1 mouse cellular context compared by ENCODE assay signal in genomic region chr11:107479053-107479861, GRCm38 (mm10).
A peak's percentile ranks its signal among the peaks of the same experiment; 100 is the strongest.
TF ChIP-seq lines count a peak whose summit lies in the region.

Gene Psmd12 (plus strand): TSS chr11:107479484.

TF ChIP-seq in MEL, 35 proteins besides CTCF, POLR2A, EP300 and RAD21 (continued from another document):
- no peak for TF ChIP-seq POLR2AphosphoS5 (IDR thresholded peaks at IDR 0.05; ENCODE audit: borderline replicate concordance, low read depth, low read length)
- TF ChIP-seq ZC3H11A (IDR thresholded peaks at IDR 0.05; ENCODE audit: low read depth, low read length) = no peak
- peak; percentile 85 for TF ChIP-seq ZNF384 (IDR thresholded peaks at IDR 0.05; ENCODE audit: low read depth, low read length)
- TF ChIP-seq E2F4 (IDR thresholded peaks at IDR 0.05; ENCODE audit: borderline replicate concordance, low read depth, low read length) = no peak
